Mouse (Mus musculus) hindbrain, embryonic 15.5 days (tissue): ENCODE results near the gene Gpr135. TPM values are rescaled to one million over a fixed set of nuclear protein-coding genes. Genes with fewer than 3 reads are reported as not detected.

Experiments used
- ATAC-seq: fragments of 200-750 bp; cut with Nextera tagmentation; 2 replicates; pipeline ENCODE4 v1.8.0; 2017; ENCODE audit warnings: low read depth, moderate number of reproducible peaks, moderate TSS enrichment; ENCODE audit not compliant: low FRiP score
- H3K27ac ChIP-seq: fragments of 300-500 bp; sonication (generic); replicated peaks from 2 replicates; pipeline ENCODE4 v1.5.1; 2015; ENCODE audit warnings: mild to moderate bottlenecking, inconsistent platforms
- H3K27me3 ChIP-seq: fragments of 300-500 bp; sonication (generic); 2 replicates; pipeline ENCODE4 v1.6.1; 2015; ENCODE audit warnings: control low read depth, inconsistent platforms
- H3K36me3 ChIP-seq: fragments of 300-500 bp; sonication (generic); 2 replicates; pipeline ENCODE4 v1.6.1; 2015; ENCODE audit warnings: control low read depth, inconsistent platforms
- H3K4me1 ChIP-seq: fragments of 300-500 bp; sonication (generic); replicated peaks from 2 replicates; pipeline ENCODE4 v1.6.1; 2015; ENCODE audit warnings: control low read depth, inconsistent platforms
- H3K4me2 ChIP-seq: fragments of 300-500 bp; sonication (generic); 2 replicates; pipeline ENCODE4 v1.6.1; 2015; ENCODE audit warnings: moderate library complexity, mild to moderate bottlenecking, inconsistent platforms
- H3K4me3 ChIP-seq: fragments of 300-500 bp; sonication (generic); 2 replicates; pipeline ENCODE4 v1.5.1; 2015; ENCODE audit warnings: mild to moderate bottlenecking, inconsistent platforms
- H3K9ac ChIP-seq: fragments of 300-500 bp; sonication (generic); 2 replicates; pipeline ENCODE4 v1.6.1; 2015; ENCODE audit warnings: inconsistent platforms
- H3K9me3 ChIP-seq: fragments of 300-500 bp; sonication (generic); 2 replicates; pipeline ENCODE4 v1.6.1; 2016; ENCODE audit warnings: control low read depth, inconsistent platforms
- WGBS: fragments of 180-500 bp; shearing (Covaris S2); methylation state at CpG from one replicate; pipeline ENCODE4 v1.1.7; 2015; 5-methylcytosine and 5-hydroxymethylcytosine counted together
- polyA plus RNA-seq: library from polyadenylated mRNA; unstranded; fragments of >200 nt; fragmentation: Nextera tagmentation; extraction: Ambion mirVana; gene quantifications from 2 replicates; pipeline ENCODE4 v1.2.1, GENCODE M21; 2015

Gpr135 gene
- 6.7 and 8.4 TPM in 2 replicates for polyA plus RNA-seq

DNA sequence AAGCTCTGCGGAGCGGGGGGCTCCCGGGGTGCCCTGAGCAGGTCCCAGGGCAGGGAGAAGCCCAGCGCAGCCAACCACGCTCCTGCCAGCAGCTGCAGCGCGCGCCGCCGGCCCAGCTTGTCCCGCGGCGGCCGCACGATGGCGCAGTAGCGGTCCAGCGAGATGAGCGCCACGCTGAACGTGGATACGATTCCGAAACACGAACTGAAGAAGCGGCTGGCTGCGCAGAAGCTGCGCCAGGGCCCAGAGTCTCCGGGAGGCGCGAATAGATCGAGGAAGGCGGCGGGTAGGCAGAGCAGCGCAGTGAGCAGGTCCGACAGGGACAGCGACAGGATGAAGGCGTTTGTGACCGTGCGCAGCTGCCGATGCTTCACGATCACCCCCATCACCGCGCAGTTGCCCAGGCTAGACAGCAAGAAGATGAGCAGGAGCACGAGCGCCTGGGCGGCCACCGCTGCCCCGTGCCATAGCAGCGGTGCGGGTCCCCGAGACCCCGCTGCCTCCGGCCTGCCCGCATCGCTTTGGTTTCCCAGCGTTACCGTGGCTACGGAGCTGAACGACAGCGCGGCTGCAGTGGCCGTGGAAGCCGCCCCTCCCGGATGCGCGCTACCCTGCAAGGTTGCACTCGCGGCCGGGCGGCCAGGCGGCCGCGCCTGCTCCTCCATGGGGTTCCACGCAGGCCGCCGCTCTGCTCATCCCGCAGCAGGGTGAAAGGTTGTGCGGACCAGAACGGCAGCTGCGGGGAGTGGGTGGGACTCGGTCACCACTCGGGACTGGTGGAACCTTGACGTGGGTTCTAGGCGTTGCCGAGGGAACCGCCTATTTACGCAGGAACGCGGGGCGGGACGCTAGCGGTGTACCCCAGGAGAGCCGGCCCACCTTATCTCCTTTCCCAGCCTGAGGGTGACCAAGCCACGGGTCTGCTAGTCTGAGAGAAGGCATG is at the start of gene Gpr135:
Gene Gpr135 (minus strand): TSS at position 799 of the 943 bp plus-strand sequence.
- Histone ChIP-seq H3K4me2 (peak within 1 kb of the TSS; percentile 82), H3K36me3 (no peaks in the 10 kb centered on the region), H3K9ac (peak within 1 kb of the TSS; percentile 75), H3K27ac (peak within 1 kb of the TSS; percentile 93), H3K27me3 (peaks cover 4% of the 10 kb centered on the region; the same call in 1 of the 2 replicates), H3K4me1 (peaks cover 11% of the 10 kb centered on the region; the same call in 1 of the 2 replicates), H3K9me3 (no peaks in the 10 kb centered on the region), H3K4me3 (peak within 1 kb of the TSS; percentile 73)
- ATAC-seq, result peak; percentile 93
- WGBS, result under 1% methylated on average over 94 of the region's 94 CpGs

DNA sequence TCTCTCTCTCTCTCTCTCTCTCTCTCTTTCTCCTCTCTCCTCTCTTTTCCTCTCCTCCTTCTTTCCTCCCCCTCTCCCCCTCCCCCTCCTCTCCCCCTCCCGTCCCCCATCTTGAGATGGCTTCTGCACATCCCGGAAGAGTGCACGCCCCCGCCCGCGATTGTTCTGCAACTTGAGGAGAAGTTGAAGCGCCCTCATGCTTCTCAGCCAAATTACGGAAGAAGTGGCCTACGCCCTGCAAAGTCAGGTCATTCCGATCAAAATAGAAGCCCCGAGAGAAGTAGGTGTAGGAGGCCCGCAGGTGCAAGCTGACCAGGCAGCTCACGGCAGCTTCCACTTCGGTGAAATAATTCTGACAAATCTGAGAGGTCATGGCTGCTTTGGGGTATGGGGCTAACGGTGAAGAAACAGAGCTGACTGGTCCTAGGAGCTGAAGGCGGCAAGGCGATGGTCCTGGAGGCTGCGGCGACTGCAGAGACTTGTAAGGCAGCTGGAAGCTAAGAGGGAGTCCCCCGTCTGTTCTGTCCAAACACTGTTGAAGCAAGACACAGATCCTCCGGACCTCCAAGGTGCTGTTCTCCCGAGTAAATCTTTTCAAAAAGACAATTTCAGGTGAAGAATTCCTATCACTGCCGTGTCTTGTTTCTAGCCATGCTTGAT is 44.9 kb upstream of the Gpr135 start:
- ATAC-seq, result no peak
- Histone ChIP-seq H3K27me3 (no peaks in the 10 kb centered on the region), H3K36me3 (no peaks in the 10 kb centered on the region), H3K4me2 (no peak overlapping the region), H3K4me1 (no peaks in the 10 kb centered on the region), H3K27ac (no peak overlapping the region), H3K9ac (no peak overlapping the region), H3K9me3 (no peaks in the 10 kb centered on the region), H3K4me3 (no peak overlapping the region)
- WGBS, result 80% methylated on average over 21 of the region's 23 CpGs

DNA sequence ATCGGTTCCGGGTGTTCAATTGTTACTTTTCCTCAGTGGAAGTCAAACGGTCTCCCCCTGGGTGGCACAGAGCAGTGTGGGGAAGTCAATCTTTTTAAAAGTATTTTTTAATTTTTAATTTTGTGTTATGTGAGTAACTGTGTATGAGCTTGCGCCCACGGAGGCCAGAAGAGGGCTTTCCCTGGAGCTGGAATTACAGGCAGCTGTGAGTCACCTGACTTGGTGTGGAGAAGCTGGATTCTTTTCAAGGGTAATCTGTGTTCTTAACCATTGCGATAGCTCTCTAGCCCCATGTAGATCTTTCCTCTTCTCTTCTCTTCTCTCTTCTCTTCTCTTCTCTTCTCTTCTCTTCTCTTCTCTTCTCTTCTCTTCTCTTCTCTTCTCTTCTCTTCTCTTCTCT is 44.2 kb upstream of the Gpr135 start:
- Histone ChIP-seq H3K27me3 (no peaks in the 10 kb centered on the region), H3K9me3 (no peaks in the 10 kb centered on the region), H3K9ac (no peak overlapping the region), H3K4me2 (no peak overlapping the region), H3K4me3 (no peak overlapping the region), H3K27ac (no peak overlapping the region), H3K36me3 (no peaks in the 10 kb centered on the region), H3K4me1 (no peaks in the 10 kb centered on the region)
- 78% methylated on average over 6 of the region's 6 CpGs for WGBS
- ATAC-seq, result no peak

DNA sequence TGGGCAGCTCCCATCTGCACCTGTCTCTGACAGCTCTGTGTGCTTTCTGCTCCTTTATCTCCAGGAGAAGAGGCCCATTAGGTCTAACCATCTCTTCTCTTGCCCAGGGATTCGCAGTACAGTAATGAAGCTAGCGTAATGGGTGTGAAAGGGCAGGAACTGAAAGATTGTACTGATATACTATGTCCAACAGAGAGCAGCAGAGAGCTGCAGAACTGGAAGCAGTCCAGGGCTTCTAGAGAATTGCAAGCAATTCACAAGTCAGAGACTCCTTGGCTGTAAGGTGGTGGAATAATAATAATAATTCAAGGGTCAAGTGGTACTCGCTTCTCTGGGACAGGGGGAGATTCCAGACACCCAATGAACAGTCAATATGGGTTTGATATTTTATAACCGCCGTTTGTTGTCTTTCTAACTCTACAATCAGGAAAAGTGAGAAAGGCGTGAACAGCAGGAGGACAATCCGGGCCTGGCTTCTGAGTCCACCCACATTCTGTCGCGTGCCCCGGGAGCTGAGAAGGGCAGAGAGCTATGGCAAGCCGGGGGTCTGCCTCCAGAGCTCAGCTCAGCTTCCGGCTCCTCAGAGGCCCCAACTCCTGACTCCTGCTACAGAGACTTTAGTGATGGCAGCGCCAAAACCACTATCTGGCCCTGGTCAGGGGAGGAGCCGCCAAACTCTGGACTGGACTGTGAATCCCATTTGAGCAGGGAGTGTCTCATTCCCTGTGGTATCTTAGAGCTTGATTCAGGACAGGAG is 33.8 kb upstream of the Gpr135 start:
- Histone ChIP-seq H3K4me2 (peak overlapping the region; percentile 30; the same call in 1 of the 2 replicates), H3K4me1 (0 out of 2 replicates have a peak, but pooled peaks cover 3% of the 10 kb centered on the region), H3K9ac (no peak overlapping the region), H3K4me3 (no peak overlapping the region), H3K27ac (no peak overlapping the region), H3K9me3 (no peaks in the 10 kb centered on the region), H3K36me3 (peaks cover 15% of the 10 kb centered on the region), H3K27me3 (no peaks in the 10 kb centered on the region)
- peak; percentile 73; the same call in 1 of the 2 replicates for ATAC-seq
- WGBS, result 29% methylated on average over 14 of the region's 14 CpGs

DNA sequence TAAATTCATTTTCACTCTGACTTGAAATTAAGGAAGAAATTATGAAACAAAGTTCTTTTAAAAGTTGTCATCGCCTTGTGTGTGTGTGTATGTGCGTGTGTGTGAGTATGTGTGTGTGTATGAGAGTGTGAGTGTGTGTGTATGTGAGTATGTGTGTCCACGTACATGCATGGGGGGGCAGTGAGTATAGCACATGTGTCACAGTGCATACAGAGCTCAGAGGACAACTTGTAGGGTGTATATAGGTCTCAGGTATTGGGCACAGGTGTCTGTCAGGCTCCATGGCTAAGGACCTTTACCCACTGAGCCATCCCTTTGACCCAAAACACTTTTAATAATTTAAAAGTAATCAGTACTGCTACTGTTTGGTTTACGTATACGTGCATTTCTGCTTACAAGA is 33.1 kb upstream of the Gpr135 start:
- Histone ChIP-seq H3K4me2 (no peak overlapping the region), H3K4me3 (no peak overlapping the region), H3K4me1 (0 out of 2 replicates have a peak, but pooled peaks cover 3% of the 10 kb centered on the region), H3K27me3 (no peaks in the 10 kb centered on the region), H3K27ac (no peak overlapping the region), H3K9me3 (no peaks in the 10 kb centered on the region), H3K36me3 (peaks cover 15% of the 10 kb centered on the region), H3K9ac (no peak overlapping the region)
- ATAC-seq, result no peak
- 88% methylated on average over 5 of the region's 5 CpGs for WGBS

DNA sequence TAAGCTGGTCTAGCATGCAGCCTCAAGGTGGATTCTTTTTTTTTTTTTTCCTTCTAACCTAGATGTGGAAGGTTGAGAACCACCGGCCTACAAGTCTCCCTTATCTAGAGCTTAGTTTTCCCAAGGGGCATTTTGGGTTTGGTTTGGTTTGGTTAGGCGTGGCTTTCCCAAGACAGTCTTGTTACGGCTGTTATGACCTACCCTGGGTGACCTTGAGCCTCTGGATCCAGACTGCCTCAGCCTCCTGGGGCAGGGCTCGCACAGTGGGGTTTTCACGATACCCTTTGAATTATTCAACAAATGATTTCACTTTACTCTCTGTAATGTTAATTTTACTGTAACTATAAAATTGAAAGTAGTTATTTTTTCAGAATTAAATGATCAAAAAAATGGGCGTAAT is 31.9 kb upstream of the Gpr135 start:
- no peak overlapping the region for H3K4me2 ChIP-seq
- no peak for ATAC-seq
- H3K4me1 ChIP-seq, result 0 out of 2 replicates have a peak, but pooled peaks cover 3% of the 10 kb centered on the region
- H3K4me3 ChIP-seq, result no peak overlapping the region
- 82% methylated on average over 6 of the region's 6 CpGs for WGBS
- H3K9ac ChIP-seq, result no peak overlapping the region
- H3K36me3 ChIP-seq, result peaks cover 21% of the 10 kb centered on the region
- no peaks in the 10 kb centered on the region for H3K27me3 ChIP-seq
- no peaks in the 10 kb centered on the region for H3K9me3 ChIP-seq
- H3K27ac ChIP-seq, result no peak overlapping the region

DNA sequence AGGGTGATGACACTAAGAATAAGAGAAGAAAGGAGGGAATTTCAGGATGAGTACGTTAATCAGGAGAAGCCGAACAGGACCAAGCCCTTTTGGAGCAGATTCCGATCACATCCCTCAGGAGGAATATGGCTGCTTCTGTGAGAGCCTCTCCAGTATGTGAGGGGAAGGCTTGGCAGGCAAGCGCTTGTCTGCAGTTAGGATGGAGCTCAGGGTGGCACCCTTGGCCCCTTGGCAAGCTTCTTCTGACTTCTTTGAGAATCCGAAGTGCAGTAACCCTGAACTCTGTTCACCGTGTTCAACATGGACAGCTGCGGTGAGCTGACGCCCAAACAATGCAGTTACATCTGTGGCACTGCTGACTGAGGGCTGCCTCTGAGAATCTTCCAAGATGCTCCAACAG is 26.0 kb upstream of the Gpr135 start:
- no peak for ATAC-seq
- Histone ChIP-seq H3K27ac (no peak overlapping the region), H3K4me1 (no peaks in the 10 kb centered on the region), H3K27me3 (no peaks in the 10 kb centered on the region), H3K36me3 (peaks cover 67% of the 10 kb centered on the region), H3K4me3 (no peak overlapping the region), H3K9ac (no peak overlapping the region), H3K4me2 (no peak overlapping the region), H3K9me3 (no peaks in the 10 kb centered on the region)
- 93% methylated on average over 8 of the region's 8 CpGs for WGBS

DNA sequence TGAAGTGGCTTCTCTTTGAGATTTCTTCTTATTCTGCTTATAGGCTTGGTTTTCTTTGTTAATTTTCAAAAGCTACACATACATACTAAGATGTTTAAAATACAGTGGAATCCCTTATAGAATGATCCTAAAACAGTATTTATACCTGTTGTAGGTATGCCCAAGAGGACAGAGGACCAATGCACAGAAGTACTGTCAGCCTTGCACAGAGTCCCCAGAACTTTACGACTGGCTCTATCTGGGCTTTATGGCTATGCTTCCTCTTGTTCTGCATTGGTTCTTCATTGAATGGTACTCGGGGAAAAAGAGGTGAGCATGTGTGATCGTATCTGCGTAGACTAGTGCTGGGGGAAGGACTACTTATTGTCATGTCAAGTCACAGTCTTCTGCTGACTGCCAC is 18.9 kb upstream of the Gpr135 start:
- H3K4me1 ChIP-seq, result peaks cover 24% of the 10 kb centered on the region
- no peak overlapping the region for H3K9ac ChIP-seq
- WGBS, result 90% methylated on average over 4 of the region's 4 CpGs
- no peaks in the 10 kb centered on the region for H3K9me3 ChIP-seq
- H3K27me3 ChIP-seq, result no peaks in the 10 kb centered on the region
- no peak for ATAC-seq
- no peak overlapping the region for H3K4me2 ChIP-seq
- no peak overlapping the region for H3K4me3 ChIP-seq
- H3K27ac ChIP-seq, result no peak overlapping the region
- peaks cover 33% of the 10 kb centered on the region for H3K36me3 ChIP-seq

DNA sequence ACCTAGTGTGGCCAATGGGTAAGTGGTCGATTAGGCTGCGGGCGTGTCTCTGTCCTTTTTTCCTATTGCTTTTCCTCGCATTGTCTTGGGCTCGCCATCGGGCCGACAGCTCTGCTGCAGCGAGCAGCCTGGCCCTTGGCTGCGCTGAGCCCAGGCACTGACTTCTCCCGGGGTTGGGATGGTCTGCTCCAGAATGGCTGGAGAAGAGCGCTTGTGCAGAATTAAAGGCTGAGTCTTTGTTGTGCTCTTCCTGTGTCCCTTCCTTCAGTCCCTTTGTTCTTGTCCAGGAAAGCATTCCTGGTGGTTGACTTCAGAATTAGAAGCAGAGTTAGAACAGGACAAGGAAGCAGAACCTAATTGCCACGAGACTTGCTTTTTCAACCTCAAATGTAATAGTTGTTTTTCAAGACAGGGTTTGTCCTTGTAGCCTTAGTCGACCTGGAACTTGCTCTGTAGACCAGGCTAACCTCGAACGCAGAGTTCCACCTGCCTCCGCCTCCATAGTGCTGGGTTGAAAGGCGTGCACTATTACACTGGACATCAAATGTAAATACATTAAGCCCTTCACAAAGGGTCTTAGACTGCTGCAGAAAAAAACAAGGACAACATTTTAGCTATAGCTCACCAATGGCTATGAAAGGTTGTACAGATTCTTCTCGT is 15.4 kb upstream of the Gpr135 start:
- no peak for ATAC-seq
- H3K4me1 ChIP-seq, result peaks cover 40% of the 10 kb centered on the region
- peaks cover 8% of the 10 kb centered on the region for H3K36me3 ChIP-seq
- H3K9ac ChIP-seq, result peak overlapping the region; percentile 87
- peak overlapping the region; percentile 97 for H3K27ac ChIP-seq
- H3K4me2 ChIP-seq, result peak overlapping the region; percentile 79
- 2% methylated on average over 18 of the region's 18 CpGs for WGBS
- H3K4me3 ChIP-seq, result peak overlapping the region; percentile 76
- no peaks in the 10 kb centered on the region for H3K9me3 ChIP-seq
- no peaks in the 10 kb centered on the region for H3K27me3 ChIP-seq

DNA sequence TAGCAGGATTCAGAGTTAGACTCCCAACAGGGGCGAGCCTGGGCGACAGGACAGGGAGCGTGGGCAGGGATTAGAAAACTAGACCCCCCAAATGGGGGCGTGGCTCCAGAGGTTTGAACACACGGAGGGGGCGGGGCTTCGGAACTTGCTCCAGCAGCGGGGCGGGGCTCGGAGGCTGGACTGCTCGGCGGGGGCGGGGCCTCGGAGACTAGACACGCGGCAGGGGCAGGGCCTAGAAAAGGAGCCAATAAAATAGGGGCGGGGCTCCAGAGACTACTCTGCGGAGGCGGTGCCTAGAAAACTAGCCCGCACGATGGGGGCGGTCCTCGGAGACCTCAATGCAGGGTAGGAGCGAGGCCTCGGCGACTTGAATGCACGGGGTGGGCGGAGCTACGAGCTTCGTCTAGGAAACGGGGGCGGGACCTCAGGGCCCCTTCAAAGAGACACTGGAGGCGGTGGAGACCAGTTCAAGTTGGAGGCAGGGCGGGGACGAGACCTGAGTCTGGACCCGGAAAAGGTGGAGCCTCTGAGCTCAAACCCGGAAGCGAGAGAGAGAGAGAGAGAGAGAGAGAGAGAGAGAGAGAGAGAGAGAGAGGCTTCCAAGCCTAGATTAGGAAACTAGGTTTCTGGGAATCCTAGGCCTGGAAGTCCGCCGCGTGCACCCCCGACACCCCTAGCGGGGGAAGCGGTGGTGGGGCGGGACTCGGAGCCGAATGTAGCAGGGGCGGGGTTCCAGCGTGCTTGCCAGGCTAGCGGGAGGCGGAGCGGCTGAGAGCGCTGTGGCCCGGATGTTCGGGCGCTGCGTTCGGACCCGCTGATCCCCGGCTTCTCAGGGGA is 14.6 kb upstream of the Gpr135 start, which contains the start of the genes L3hypdh and Jkamp:
Gene L3hypdh (minus strand): TSS at position 111 of the 837 bp plus-strand sequence.
Gene Jkamp (plus strand): TSS at position 261 of the 837 bp plus-strand sequence.
- peak within 1 kb of the TSS; percentile 76 for H3K4me3 ChIP-seq
- peak within 1 kb of the TSS; percentile 97 for H3K27ac ChIP-seq
- H3K36me3 ChIP-seq, result peaks cover 8% of the 10 kb centered on the region
- H3K4me1 ChIP-seq, result peaks cover 40% of the 10 kb centered on the region
- peak within 1 kb of the TSS; percentile 87 for H3K9ac ChIP-seq
- no peaks in the 10 kb centered on the region for H3K9me3 ChIP-seq
- WGBS, result under 1% methylated on average over 58 of the region's 60 CpGs
- ATAC-seq, result peak; percentile 96
- H3K27me3 ChIP-seq, result no peaks in the 10 kb centered on the region
- peak within 1 kb of the TSS; percentile 79 for H3K4me2 ChIP-seq
